Mouse (Mus musculus) brain, embryonic 14.5 days (tissue): ENCODE measurements around the gene Ifrd2. TPM values are rescaled to one million over a fixed set of nuclear protein-coding genes. Genes with fewer than 3 reads are reported as not detected.
A peak's percentile ranks its signal among the peaks of the same experiment; 100 is the strongest.

Experiments
- DNase-seq: peaks from one replicate; pipeline ENCODE4 v3.0.0-alpha.2; 2011; ENCODE audit warnings: low read depth
- CTCF ChIP-seq: fragments of 200-500 bp; IDR thresholded peaks from 2 replicates; pipeline ENCODE4 v1.5.1; 2012; ENCODE audit warnings: inconsistent platforms, mild to moderate bottlenecking, moderate library complexity, borderline replicate concordance; ENCODE audit not compliant: insufficient read depth, insufficient read length; ENCODE audit errors: extremely low read depth
- POLR2A ChIP-seq: fragments of 200-500 bp; IDR thresholded peaks from 2 replicates; pipeline ENCODE4 v1.6.1; 2012; ENCODE audit warnings: mild to moderate bottlenecking, inconsistent platforms, borderline replicate concordance; ENCODE audit not compliant: poor library complexity, insufficient read depth, insufficient read length, severe bottlenecking; ENCODE audit errors: extremely low read depth
- polyA plus RNA-seq: library from polyadenylated mRNA; depleted of rRNA; stranded (reverse); fragments of >200 nt; gene quantifications from 2 replicates; pipeline ENCODE4 v1.2.3, GENCODE M21; 2012

Ifrd2 gene
- polyA plus RNA-seq, 1 experiment, result 21.4 TPM

DNA sequence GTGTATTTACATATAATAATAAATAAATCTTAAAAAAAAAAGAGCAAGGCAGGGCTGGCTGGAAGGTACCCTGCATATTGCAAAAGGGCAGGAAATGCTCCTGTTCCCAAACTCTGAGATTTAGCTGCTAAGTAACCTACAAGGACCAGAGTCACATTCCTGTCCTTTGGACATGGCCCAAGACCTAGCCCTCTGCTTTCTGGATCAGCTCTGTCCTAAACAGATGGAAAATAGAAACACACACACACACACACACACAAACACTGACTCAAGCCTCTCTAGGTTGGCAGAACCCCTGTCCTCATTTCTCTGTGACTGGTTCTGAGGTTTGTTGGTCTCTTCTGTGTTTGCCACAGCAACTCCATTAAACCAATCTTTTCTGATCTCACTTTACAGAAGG lies 33.5 kb downstream of the Ifrd2 start:
- TF ChIP-seq CTCF (no peak), POLR2A (no peak)
- no peak for DNase-seq

DNA sequence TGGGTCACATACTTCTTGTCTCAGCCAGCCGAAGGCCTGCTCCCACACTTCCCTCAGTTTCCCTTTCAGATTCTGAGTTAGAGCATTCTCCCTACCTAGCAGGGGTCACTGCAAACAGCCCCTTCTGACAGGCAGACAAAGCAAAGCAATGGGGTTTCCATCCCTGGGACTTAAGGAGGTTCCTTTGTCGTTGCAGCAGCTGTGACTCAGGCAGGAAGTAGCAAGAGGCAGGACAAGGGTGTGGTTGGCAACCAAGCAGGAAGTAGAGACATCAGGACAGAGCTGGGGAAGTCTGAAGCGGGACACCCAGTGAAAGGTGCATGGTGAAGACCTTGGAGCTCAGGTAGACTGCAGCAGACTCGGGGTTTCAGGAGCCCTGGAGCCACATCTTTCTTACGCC lies 37.1 kb downstream of the Ifrd2 start:
- DNase-seq, result no peak
- TF ChIP-seq CTCF (no peak), POLR2A (no peak)

DNA sequence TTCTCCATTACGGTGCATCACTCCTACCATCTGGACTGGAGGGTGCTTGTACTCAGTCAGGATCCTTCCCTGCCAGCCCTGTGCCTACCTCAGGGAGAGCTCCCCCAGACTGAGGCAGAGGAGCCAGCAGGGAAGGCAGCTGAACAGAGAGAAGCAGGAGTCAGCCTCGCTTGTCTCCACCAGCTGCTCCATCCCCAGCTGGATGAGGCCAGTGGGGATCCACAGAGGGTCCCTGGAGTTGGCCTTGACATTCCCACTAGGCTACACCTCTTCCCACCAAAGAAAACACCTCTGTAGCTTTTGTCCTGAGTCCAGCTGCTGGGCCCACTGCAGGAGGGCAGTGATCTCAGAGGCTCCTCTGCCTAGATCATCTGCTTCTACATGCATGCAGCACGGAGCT lies 37.5 kb downstream of the Ifrd2 start:
- no peak for TF ChIP-seq CTCF
- no peak for TF ChIP-seq POLR2A
- DNase-seq, result no peak

DNA sequence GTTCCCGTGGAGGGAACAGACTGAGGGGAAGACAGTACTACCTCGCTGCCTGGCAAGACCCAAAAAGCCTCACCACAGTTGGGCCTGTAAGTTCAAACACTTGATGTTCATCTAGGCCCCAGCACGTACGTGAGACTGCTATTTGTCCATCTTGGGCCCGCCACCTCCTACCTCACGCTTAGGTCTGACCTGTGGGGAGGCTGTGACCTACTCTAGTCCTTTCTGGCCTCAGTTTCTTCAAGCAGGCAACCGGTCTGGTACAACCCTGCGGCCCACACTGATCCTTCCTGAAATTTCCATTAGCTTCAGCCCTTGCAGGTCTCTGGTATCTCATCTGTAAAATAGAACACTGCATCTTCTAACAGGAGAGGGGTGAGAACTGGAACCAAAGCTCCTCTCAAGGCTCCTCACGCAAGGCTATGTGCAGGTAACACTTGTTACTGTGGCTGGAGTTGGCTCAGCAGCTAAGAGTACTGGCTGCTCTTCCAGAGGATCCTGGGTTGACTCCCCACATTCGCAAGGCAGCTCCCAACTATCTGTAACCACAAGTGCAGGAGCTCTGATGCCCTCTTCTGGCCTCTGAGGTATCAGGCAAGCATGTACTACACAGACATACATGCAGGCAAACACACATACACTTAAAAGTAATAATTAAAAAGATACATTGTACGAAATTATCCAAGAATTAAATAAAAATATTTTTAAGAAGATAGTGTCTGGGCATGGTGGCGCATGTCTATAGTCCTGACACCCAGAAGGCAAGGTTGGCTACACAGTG lies 38.1 kb downstream of the Ifrd2 start:
- peak; percentile 28; the same call in 1 of the 2 replicates for TF ChIP-seq CTCF
- no peak for TF ChIP-seq POLR2A
- peak; percentile 53 for DNase-seq

DNA sequence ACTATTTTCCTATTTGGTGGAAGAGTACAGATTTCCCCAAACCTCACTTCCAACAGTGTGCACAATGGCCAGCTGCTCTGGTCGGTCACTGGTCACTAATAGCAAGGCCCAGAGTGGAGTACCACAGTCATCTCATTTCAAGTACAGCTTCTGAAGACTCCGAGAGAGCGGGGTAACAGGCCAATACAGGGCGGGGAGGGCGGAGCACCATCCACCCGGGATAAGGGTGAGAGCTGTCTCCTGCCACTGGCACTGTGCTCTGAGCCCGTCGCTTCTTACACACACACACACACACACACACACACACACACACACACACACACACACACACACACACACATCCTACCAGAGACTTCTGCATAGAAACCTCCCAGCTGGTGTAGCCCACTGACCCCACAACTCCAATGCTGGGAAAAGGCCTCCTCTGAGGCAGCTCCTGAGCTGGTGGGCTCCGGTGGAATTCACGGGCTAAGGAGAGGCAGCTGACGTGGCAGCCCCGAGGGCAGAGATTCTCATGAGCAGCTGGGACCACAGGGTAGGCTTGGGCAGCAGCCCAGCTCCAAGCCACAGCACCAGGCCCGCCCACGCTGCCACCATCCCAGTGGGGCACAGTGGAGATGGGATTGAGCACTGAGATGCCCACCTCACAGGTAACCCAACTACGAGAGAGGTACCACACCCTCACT lies 38.9 kb downstream of the Ifrd2 start:
- peak; percentile 88 for DNase-seq
- TF ChIP-seq CTCF (no peak), POLR2A (no peak)

DNA sequence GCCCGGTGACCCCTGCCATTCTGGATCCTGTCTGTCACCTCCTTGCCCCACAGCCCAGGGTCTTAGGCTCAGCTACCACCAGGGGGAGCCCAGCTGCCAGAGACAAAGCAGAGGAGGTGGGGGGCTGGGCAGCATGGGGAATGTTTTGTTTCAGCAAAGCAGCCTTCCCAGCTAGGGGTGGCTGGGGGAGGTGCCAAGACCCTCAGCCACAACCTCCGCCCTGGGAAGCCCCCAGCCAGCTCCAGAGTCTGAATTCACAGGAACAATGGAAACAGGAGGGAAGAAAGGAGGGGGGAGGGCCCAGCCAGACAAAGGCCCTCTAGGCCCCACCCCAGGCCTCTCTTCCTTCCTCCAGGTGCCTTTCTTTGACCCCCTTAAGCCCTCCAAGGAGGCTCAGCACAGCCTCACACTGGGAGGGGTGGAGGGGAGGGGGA lies 39.4 kb downstream of the Ifrd2 start:
- TF ChIP-seq POLR2A (no peak), CTCF (peak; percentile 89)
- peak; percentile 98 for DNase-seq

DNA sequence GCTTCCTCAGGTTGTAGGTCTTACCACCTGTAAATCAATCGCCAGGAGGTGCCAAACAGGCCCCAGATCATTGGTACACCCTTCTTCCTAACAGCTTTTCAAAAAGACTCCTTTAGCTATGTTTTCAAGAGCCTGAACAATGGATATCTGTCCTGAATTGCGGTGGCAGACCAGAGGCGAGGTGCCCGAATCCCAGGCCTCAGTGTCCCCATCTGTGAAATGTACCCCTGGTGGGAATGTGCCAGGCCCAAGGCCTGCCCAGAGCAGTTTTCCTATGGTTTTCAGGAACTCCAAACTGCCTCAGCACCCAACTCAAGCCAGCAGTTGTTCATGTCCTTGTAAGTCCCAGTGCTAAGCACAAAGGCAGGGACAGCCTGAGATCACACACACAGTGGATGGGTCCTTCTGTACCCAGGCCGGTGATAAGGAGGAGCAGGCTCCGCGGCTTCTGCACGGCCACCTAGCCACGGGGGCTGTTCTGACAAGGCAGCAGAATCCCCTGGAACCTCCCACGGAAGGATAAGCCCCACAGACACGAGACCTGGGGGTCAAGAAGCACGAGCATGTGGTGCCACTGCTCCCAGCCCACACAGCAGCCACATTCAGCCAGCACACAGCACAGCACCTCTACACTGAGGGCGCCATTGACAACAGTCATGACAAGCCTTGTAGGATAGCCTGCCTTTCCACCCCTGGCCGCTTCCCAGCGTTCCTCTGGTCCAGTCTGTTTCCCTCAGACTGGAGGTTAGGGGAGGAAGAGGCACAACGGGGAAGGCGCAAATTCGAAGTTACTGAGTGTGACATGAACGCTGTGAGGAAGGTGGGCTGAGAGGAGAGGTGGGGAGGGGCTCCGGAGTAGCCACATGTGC lies 40.2 kb downstream of the Ifrd2 start:
- TF ChIP-seq CTCF (no peak), POLR2A (no peak)
- DNase-seq, result peak; percentile 47

DNA sequence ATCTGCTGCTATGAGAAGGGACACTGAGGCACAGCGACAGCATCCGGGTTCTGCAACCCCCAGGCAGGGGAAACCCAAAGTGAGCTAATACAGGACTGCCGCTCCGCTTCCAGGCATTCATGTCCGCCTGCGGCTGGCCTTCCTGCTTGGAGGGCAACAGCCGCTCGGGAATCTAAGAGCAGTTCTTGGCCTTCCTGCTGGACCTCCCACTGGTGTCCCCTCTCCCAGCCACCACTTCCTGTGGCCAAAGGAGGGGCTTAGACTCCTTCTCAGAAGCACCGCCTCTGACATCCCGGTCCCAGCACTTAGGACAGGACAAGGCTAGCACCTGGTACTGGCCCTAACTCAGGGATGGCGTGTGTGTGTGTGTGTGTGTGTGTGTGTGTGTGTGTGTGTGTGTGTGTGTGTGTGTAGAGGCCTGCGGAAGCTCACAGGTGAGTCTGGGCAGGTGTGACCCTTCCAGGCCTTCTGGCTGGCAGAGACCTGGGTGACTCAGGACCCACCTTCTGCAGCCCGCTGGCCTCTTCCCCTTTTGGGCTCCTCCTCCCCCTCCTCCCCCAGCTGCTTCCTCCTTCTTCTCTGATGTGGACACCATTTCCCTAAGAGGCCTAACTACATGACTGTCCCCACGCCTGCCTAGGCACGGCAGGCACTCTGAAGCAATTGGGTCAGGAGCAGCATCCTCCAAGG lies 41.4 kb downstream of the Ifrd2 start:
- TF ChIP-seq POLR2A (no peak), CTCF (no peak)
- DNase-seq, result no peak

DNA sequence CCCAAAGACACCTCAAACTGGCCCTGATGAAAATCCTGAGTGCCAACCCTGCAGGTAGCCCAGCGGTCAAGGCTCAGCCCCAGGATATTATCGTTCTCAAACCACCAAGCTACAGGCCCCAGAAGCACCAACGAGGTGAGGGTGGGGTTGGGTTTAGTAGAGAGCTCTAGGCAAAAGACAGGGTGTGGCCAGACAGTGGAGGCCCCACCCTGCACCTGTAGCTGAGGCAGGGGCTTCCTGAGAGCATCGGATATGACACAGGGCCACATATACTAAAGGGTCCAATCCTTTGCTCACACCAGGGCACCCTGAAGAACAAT lies 41.9 kb downstream of the Ifrd2 start:
- no peak for TF ChIP-seq POLR2A
- no peak for TF ChIP-seq CTCF
- no peak for DNase-seq

DNA sequence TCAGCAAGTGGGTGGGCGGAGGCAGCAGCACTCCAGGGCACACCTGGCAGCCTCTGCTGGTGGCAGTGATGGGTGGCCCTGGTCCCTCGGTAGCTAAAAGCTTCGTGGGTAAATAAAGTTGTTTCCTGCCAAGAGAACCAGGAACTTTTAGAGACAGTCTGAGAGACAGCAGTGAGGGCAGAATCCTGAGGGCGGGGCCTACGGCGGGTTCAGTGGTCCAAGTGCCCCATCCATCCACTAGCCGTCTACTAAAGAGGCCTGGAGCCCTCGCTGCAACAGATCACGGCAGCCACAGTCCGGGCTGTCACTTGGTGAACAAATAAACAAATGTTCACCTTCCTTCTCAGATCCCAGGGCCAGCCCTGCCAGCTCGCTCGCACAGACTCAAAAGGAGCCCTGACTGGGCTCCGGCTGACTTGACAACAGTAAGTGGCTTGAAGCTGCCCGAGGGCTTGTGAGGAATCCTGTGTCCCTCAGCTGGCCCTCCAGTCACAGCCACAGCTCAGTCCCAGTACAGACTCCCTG lies 42.5 kb downstream of the Ifrd2 start:
- no peak for TF ChIP-seq POLR2A
- TF ChIP-seq CTCF, result no peak
- peak; percentile 85 for DNase-seq
